Mouse (Mus musculus): ENCODE measurements at regions not wholly inside any gene's neighbourhood (a gene's known extent, or its start where the extent isn't known, plus 50 kb on each side); places are given as distances from the start of the nearest gene placed in this dataset.

DNA sequence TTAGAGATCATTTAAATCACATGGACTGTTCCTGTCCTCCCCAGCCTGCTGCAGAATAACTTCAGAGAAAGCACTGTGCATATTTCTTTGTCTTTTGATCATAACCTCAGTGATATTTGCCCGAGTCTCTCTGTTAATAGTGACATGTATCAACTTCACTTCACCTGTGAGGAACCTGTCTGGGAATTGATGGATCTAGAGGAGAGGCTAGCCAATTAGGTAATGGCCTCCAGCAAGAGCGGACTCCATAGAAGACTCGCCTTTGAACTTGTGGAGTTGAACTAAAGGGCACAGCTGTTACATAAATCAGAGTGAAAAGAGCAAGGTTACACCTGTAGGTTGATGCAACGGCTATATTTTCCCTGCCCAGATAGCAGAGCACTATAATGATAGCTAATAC, 409.8 kb upstream of the Cdh6 start:
- TF ChIP-seq CTCF (IDR thresholded peaks at IDR 0.05; ENCODE audit: low read depth) = no peak
- H3K4me3 ChIP-seq (ENCODE audit: low read depth, low read length) = no peak overlapping the region
- no peaks in the 10 kb centered on the region for H3K27me3 ChIP-seq (replicated peaks; ENCODE audit: control insufficient read depth, insufficient read depth, low read length)
- no peak overlapping the region for H3K27ac ChIP-seq (ENCODE audit: low read depth, low read length)
- H3K9me3 ChIP-seq (ENCODE audit: control insufficient read depth) = no peaks in the 10 kb centered on the region
- 55% methylated on average over 4 of the region's 4 CpGs for WGBS
- no peak overlapping the region for H3K9ac ChIP-seq (ENCODE audit: low read depth, low read length)
- H3K36me3 ChIP-seq (ENCODE audit: control insufficient read depth, insufficient read depth) = no peaks in the 10 kb centered on the region
- H3K4me1 ChIP-seq (replicated peaks; ENCODE audit: control insufficient read depth, insufficient read depth, low read length) = no peaks in the 10 kb centered on the region
- no peak overlapping the region for H3K4me2 ChIP-seq (replicated peaks; ENCODE audit: low read depth)
- ATAC-seq = no peak

- TF ChIP-seq CTCF (IDR thresholded peaks at IDR 0.05; ENCODE audit: low read depth) = no peak
- no peak for ATAC-seq
- H3K4me1 ChIP-seq (replicated peaks; ENCODE audit: control insufficient read depth, insufficient read depth, low read length) = no peaks in the 10 kb centered on the region
- H3K9ac ChIP-seq (ENCODE audit: low read depth, low read length) = no peak overlapping the region
- 78% methylated on average over 3 of the region's 3 CpGs for WGBS
- H3K36me3 ChIP-seq (ENCODE audit: control insufficient read depth, insufficient read depth) = no peaks in the 10 kb centered on the region
- H3K9me3 ChIP-seq (ENCODE audit: control insufficient read depth) = no peaks in the 10 kb centered on the region
- H3K27ac ChIP-seq (ENCODE audit: low read depth, low read length) = no peak overlapping the region
- H3K27me3 ChIP-seq (replicated peaks; ENCODE audit: control insufficient read depth, insufficient read depth, low read length) = no peaks in the 10 kb centered on the region
- no peak overlapping the region for H3K4me2 ChIP-seq (replicated peaks; ENCODE audit: low read depth)
- no peak overlapping the region for H3K4me3 ChIP-seq (ENCODE audit: low read depth, low read length)
These were observed 408.7 kb upstream of the Cdh6 start for GRCm38 (mm10) chr15:13582134-13582533.

DNA sequence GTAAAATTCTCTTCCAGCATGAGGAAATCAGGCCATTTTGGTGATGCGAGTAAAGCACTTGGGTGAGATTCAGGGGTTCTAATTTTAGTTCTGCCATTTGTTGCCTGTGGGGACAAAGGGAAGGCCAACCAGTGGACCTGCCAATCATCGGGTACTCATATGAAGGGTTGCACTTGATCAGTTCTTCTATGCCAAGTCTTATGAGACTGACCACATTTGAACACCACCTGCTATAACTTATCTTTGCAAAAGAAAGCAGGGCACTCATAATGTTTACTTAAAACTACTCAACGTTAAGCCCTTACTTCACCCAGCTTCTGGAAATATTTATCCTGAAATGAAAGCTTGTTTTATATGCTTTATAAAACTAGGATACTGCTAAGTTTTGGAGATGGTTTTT, 400.1 kb upstream of the Cdh6 start:
- no peak for TF ChIP-seq CTCF (IDR thresholded peaks at IDR 0.05; ENCODE audit: low read depth)
- Histone ChIP-seq H3K4me2 (replicated peaks; ENCODE audit: low read depth) (no peak overlapping the region), H3K4me3 (ENCODE audit: low read depth, low read length) (no peak overlapping the region), H3K36me3 (ENCODE audit: control insufficient read depth, insufficient read depth) (no peaks in the 10 kb centered on the region), H3K9me3 (ENCODE audit: control insufficient read depth) (no peaks in the 10 kb centered on the region), H3K27me3 (replicated peaks; ENCODE audit: control insufficient read depth, insufficient read depth, low read length) (no peaks in the 10 kb centered on the region), H3K27ac (ENCODE audit: low read depth, low read length) (no peak overlapping the region), H3K9ac (ENCODE audit: low read depth, low read length) (no peak overlapping the region), H3K4me1 (replicated peaks; ENCODE audit: control insufficient read depth, insufficient read depth, low read length) (no peaks in the 10 kb centered on the region)
- ATAC-seq = no peak
- WGBS = 71% methylated on average over 3 of the region's 3 CpGs

DNA sequence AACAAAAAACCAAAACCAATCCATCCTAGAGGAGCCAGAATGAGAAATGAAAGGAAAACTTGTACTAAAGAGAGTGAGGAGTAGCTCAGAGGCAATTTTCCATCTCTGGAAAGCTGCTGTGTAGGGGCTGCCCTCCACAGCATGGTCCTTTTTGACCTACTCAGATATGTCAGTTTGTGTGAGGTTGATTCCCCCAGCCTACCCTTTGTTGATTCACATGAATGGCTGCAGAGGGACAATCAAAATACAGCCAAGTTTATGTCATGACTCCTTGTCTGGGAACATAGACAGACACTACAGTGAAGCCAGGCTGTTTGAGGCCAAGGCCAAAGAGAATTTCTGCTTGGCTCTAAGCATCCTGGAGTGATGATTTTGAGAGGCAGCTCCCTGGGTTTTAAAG, 387.4 kb upstream of the Cdh6 start:
- TF ChIP-seq CTCF (IDR thresholded peaks at IDR 0.05; ENCODE audit: low read depth) = no peak
- Histone ChIP-seq H3K9ac (ENCODE audit: low read depth, low read length) (no peak overlapping the region), H3K4me1 (replicated peaks; ENCODE audit: control insufficient read depth, insufficient read depth, low read length) (no peaks in the 10 kb centered on the region), H3K36me3 (ENCODE audit: control insufficient read depth, insufficient read depth) (no peaks in the 10 kb centered on the region), H3K4me3 (ENCODE audit: low read depth, low read length) (no peak overlapping the region), H3K27me3 (replicated peaks; ENCODE audit: control insufficient read depth, insufficient read depth, low read length) (no peaks in the 10 kb centered on the region), H3K27ac (ENCODE audit: low read depth, low read length) (no peak overlapping the region), H3K9me3 (ENCODE audit: control insufficient read depth) (no peaks in the 10 kb centered on the region), H3K4me2 (replicated peaks; ENCODE audit: low read depth) (no peak overlapping the region)
- no peak for ATAC-seq

GRCm38 (mm10) chr15:13549207-13549837, 375.8 kb upstream of the Cdh6 start:
- no peaks in the 10 kb centered on the region for H3K27me3 ChIP-seq (replicated peaks; ENCODE audit: control insufficient read depth, insufficient read depth, low read length)
- WGBS = 63% methylated on average over 8 of the region's 8 CpGs

GRCm38 (mm10) chr15:13540026-13540425, 366.6 kb upstream of the Cdh6 start:
- H3K4me3 ChIP-seq (ENCODE audit: low read depth, low read length) = no peak overlapping the region
- no peak overlapping the region for H3K27ac ChIP-seq (ENCODE audit: low read depth, low read length)
- H3K9ac ChIP-seq (ENCODE audit: low read depth, low read length) = no peak overlapping the region
- H3K9me3 ChIP-seq (ENCODE audit: control insufficient read depth) = no peaks in the 10 kb centered on the region
- H3K4me2 ChIP-seq (replicated peaks; ENCODE audit: low read depth) = no peak overlapping the region
- no peaks in the 10 kb centered on the region for H3K27me3 ChIP-seq (replicated peaks; ENCODE audit: control insufficient read depth, insufficient read depth, low read length)
- H3K36me3 ChIP-seq (ENCODE audit: control insufficient read depth, insufficient read depth) = no peaks in the 10 kb centered on the region
- no peak for ATAC-seq
- H3K4me1 ChIP-seq (replicated peaks; ENCODE audit: control insufficient read depth, insufficient read depth, low read length) = no peaks in the 10 kb centered on the region
- no peak for TF ChIP-seq CTCF (IDR thresholded peaks at IDR 0.05; ENCODE audit: low read depth)

More at GRCm38 (mm10) chr15:13549207-13549837, 375.8 kb upstream of the Cdh6 start:
- Histone ChIP-seq H3K4me3 (ENCODE audit: low read depth, low read length) (no peak overlapping the region), H3K4me2 (replicated peaks; ENCODE audit: low read depth) (no peak overlapping the region), H3K36me3 (ENCODE audit: control insufficient read depth, insufficient read depth) (no peaks in the 10 kb centered on the region), H3K9me3 (ENCODE audit: control insufficient read depth) (no peaks in the 10 kb centered on the region), H3K9ac (ENCODE audit: low read depth, low read length) (no peak overlapping the region), H3K27ac (ENCODE audit: low read depth, low read length) (no peak overlapping the region), H3K4me1 (replicated peaks; ENCODE audit: control insufficient read depth, insufficient read depth, low read length) (no peaks in the 10 kb centered on the region)
- no peak for ATAC-seq
- TF ChIP-seq CTCF (IDR thresholded peaks at IDR 0.05; ENCODE audit: low read depth) = no peak

GRCm38 (mm10) chr15:13534017-13534416, 360.5 kb upstream of the Cdh6 start:
- TF ChIP-seq CTCF (IDR thresholded peaks at IDR 0.05; ENCODE audit: low read depth) = no peak
- H3K9me3 ChIP-seq (ENCODE audit: control insufficient read depth) = no peaks in the 10 kb centered on the region
- 91% methylated on average over 2 of the region's 2 CpGs for WGBS
- no peaks in the 10 kb centered on the region for H3K4me1 ChIP-seq (replicated peaks; ENCODE audit: control insufficient read depth, insufficient read depth, low read length)
- H3K4me3 ChIP-seq (ENCODE audit: low read depth, low read length) = no peak overlapping the region
- no peaks in the 10 kb centered on the region for H3K36me3 ChIP-seq (ENCODE audit: control insufficient read depth, insufficient read depth)
- no peaks in the 10 kb centered on the region for H3K27me3 ChIP-seq (replicated peaks; ENCODE audit: control insufficient read depth, insufficient read depth, low read length)
- no peak overlapping the region for H3K9ac ChIP-seq (ENCODE audit: low read depth, low read length)
- H3K27ac ChIP-seq (ENCODE audit: low read depth, low read length) = no peak overlapping the region
- no peak for ATAC-seq
- no peak overlapping the region for H3K4me2 ChIP-seq (replicated peaks; ENCODE audit: low read depth)
